Mouse (Mus musculus) 3T3-L1 (cell line): Measurements from ENCODE around the gene Tusc2.

Experiments
- DNase-seq: peaks from one replicate; pipeline ENCODE4 v3.0.0-alpha.2; 2015; ENCODE audit warnings: low read depth, low spot score

Gene Tusc2

DNA sequence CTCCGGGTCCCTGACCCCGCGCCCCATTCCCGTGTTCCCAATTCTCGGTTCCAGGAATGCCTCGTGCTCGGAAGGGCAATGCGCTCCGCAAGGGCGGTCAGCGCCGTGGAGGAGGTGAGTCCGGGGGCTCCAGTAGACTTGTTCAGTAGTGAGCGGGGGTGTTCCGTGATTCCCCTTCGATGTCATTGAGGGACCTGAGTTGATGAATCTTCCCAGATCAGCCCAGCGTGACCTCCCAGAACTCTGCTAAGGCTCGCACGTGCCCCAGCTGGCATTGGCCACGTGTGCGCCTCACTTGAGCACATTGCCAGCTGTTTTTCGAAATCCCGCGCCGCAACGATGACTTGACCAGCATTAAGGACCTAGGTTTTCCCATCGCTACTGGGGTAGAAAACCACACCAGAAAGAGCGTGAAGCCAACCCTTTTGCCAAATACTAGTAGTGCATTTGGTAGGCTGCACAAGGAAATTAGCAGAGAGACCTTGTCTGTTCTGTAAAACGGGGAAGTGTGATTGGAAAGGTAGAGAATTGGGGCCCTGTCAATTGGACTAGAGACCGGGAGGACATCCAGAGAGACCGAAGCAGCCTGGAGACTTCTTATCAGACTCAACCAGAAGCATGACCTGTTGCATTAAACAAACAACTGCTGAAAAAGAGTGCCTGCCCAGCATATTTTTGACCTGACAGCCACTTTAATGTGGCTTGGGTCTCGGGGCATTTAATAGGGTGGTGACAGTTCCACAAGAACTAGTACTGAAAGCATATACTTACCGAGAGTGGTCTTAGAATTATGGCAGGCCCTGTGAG lies 25.0 kb downstream of the Tusc2 start:
- DNase-seq = peak; percentile 73

DNA sequence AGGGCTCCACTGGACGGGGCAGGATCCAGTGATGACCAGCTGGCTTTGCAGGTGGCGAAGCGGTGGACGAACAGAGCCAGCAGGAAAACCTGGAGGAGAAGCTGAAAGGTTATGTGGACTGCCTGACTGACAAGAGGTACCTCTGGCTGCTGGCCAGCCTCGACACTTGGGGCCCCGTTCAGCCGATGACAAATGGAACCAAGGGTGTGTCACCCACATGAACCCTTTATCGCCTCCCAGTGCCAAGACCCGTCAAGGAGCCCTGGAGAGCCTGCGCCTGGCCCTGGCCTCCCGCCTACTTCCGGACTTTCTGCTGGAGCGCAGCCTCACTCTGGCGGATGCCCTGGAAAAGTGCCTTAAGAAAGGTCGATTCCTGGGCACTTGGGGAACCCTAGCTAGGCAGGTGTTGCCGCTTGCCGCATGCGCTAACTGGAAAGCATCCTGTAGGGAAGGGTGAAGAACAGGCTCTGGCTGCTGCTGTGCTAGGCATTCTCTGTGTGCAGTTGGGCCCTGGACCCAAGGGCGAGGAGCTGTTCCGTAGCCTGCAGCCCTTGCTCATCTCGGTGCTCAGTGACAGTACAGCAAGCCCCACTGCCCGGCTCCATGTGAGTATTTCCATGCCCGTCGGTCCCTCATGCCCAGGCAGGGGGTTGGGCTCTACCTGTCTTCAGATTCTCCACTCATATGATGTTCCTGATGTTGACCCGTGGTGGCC lies 27.2 kb downstream of the Tusc2 start:
- DNase-seq = no peak

DNA sequence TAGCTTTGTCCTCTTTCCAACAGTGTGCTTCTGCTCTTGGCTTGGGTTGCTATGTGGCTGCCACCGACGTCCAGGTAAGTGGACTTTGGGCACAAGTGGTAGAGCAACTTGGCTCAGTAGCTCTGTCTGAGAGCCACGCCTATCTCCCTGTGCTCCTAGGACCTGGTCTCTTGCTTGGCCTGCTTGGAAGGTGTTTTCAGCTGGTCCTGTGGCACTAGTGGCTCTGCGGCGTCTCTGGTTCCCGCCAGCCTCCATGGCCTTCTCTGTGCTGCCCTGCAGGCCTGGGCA lies 27.7 kb downstream of the Tusc2 start:
- DNase-seq = no peak

DNA sequence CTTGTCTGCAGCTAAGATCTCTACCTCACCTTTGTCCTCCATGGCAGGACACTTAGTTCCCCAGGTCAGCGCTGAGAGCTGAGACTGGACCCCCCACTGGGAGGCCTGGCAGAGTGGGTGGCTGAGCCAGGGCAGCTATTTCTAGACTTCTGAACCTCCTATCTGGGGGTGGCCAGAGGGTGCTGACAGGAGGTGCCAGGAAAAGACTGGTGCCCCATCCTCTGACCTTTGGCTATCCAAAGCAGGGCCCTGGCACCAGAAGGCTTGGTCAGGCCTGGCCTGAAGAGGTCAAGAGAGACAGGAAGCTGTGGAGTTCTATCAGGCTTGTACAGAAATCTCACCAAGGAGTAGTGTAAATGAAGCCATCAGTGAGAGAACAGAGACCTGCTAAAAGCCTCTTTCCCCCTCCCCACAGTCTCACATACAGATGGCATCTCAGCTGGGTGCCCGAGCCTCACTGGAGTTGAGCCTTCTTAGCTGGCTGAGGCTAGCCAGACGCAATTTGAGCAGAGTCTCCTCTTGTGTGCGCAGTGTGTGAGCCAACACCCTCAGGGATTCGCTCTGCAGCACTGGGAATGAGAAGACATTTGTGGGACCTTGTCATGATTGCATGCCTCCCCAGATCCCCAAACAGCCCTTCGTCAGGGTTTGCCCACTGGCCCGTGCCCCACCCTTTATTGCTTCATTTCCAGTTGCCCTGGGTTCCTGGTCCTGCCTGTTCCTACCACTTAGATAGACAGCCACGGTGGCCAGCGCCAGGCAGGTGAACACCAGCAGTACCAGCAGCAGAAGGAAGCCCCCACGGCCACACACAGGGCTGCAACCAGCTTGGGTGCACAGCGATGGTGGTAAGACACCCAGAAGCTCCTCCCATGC lies 30.3 kb downstream of the Tusc2 start:
- DNase-seq = no peak

DNA sequence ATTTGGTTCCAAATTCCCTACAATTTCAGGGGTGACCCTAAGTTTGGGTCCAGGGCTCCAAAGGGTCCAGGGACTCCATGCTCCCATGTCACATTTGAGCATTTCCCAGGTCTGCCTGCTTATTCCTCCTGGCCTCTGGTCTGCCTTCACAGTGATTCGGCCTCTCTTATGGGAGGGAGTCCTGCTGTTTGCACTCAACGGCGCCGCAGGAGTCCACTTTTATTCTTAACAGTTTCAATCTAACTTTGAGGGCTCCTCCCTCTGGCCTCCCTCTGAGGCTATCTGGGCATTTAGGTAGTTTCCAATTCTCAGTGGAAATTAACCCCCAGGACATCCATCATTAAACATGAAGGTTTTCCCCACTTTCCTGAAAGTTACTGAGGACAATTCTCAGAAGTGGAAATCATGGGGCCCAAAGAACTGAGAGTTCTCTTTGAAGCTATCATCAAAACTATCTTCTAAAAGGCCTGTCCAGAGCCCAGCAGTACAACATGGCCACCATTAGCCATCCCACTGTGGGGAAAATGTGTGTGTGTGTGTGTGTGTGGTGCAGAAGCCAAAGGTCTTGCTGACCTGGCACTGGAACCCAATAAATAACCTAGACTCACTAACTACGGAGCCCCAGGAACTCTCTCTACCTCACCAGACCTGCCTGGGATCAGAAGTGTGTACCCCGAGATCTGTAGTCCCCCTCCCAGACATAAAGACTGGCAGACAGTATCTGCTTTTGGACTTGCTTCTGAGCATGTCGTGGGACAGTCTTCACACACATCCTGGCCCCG lies 31.4 kb downstream of the Tusc2 start:
- DNase-seq = no peak

DNA sequence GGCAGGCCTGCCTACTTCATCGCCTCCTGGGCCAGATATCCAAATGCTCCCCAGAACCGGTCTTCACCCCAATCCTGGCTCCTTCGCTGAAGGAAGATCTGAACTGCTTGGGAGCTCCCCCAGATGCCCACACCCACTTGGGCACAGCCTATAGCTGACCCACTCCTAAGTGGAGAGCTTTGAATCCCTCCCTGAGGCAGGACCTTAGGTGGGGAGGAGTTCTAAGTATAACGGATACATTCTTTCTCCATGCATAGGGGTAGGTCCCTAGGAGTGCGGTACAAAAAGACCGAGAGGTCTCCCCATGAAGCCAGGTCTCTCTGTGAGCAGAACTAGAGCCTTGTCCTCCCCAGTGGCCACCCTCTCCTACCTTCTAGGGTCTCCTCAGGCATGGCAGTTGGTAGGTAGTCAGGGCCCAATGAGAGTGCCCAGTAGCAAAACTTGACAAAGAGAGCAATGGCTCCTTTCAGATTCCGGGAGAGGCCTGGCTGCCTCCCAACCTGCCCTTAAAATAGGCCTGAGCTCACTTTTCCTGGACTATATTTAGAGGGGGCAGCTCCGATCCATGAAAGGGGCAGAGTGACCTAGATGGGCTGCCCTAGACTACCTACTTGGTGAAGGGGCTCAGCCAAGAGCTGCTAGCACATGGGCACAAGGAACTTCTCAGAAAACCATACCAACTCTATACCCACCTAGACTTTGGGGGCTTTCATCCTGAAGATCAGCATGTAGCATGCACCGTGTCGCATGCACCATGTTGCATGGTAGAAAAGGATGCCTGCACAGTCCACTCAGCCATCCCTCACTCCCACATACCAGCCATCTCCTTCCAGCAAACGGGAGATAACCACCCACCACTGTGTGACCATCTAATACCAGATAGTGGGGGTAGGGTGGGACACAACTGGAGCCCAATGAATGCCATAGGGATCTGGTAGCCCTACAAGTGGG lies 33.8 kb downstream of the Tusc2 start:
- no peak for DNase-seq

DNA sequence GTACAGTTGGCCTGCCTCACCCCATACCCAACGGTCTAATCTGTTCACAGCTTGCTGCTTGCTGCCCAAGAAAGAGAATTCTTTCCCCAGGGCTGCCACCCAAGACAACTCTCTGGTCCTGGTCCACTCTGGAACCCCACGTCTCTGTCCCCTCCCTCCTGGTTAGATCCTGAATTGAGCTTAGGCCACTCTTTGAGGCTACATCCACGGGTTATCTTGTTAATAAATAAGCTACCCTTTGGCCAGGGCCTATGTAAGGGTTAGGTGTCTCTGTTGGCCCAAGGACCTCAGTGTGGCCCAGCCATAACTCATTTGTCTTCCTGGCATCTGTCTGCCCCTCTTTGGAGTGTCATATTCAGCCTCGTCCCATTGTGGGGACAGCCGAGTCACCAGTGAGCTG lies 35.3 kb downstream of the Tusc2 start:
- DNase-seq = no peak

DNA sequence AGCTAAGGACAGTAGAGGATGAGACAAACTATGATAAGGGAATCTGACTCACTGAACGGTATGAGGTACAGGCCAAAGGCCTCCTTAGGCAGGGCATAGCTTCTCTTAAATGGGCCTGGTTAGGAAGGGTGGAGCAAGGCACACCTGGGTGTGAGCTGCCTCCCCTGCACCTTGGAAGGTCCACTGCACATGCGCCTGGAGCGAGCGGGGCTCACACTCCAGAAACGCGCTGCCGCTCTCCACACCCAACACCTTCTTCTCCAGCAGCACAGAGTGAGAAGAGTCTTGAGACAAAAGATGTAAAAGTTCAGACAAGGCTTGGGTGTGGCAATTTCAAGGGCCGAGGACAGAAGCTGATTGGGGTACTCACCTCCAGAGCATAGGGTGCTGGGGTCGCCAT lies 36.4 kb downstream of the Tusc2 start:
- DNase-seq = no peak

DNA sequence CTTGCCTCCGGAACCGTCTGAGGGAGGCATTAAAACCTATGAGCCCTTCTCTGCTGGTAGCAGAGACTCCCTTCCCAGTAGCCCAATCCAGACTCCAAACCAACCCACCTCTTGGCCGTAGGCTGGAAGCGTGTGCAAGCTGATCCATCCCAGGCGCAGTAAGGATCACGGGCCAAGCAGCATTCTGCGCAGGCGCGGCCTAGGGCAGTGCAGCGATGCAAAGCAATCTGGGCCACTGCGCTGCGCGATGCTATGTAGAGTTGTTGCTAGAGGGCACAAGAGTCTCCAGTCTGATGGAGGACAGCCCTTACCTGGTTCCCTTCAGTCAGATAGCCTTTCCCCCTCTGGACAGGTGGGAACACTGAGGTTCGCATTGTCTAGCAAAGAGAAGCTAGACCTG lies 36.8 kb downstream of the Tusc2 start:
- no peak for DNase-seq

DNA sequence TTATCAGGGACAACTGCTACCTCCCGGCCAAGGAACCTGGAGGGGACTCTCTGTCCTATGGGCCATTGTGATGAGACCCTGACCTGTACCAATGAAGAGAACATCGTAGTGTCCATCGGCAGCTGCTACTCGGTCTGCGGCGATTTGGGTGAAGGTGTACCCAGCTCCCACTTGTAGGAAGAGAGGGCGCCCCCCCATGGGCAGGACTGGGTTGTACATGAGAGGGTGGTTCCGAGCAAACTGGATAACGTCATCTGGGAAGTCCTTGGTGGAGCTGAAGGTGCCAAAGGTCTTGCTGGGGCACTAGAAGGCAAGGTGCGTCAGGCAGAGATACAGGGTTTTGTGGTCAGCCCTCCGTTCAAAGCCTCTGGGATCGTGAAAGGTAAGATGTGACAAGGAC lies 37.7 kb downstream of the Tusc2 start:
- DNase-seq = no peak

DNA sequence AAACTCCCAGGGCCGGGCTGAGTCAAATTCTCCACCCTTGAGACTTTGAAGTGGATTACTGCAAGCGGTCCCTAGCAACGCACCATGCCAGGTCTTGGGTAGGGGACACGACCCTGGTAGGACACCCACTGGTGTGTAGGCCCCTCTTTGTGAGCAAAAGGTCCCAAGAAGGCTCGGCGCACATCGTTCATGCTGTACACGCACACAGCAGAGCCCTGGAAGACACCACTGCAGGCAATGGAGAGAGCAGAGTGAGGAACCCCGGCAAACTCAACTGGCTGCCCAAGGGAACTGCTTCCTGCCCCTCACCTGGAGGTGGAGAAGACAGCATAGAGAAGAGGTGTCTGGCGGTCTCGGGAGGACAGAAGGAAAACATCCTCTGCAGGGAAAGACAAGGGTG lies 38.2 kb downstream of the Tusc2 start:
- DNase-seq = no peak

DNA sequence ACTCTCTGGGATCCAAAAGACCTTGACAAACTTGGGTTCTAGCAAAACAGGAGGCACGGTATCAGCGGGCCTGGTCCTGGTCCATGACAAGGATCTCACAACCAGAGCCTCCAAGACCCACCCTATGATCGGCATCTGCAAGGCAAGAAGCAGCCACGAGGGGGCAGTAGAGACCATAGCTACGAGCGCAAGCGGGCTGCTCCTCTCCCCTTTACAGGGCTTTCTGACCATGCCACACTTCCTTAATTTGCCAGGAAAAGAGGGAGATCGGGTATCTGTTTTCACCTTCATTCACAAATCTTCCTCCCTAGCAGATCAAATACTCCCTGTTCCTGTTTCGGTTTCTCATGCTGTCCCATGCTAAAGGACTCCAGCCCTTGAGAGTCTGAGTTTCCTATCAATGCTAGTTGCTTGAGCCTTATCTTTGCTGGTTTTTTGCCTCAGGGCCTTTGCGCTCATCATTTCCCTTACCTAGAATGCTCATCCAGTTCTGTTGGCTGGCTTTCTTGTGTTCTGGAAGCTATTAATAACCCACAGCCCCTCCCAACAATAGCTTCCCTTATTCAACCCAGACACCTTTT lies 39.1 kb downstream of the Tusc2 start:
- DNase-seq = peak; percentile 93

DNA sequence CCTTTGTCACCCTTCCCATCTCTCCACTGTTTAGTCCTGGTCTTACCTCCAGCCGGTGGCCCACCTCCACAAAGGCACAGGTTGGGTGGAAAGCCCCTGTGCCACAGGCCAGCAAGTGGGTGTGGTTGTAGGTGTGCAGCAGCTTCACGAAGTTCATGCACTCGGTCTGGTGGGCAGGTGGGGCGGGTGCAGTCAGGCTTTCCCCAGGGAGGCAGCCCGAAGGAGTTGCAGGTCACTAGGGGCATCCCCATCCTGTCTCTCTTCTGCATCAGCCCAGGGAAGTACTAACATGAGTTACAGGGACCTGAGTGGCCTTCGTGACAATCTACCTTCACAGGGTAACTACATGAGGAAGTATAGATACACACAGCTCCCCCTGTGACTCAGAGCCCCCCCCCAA lies 40.2 kb downstream of the Tusc2 start:
- DNase-seq = no peak

DNA sequence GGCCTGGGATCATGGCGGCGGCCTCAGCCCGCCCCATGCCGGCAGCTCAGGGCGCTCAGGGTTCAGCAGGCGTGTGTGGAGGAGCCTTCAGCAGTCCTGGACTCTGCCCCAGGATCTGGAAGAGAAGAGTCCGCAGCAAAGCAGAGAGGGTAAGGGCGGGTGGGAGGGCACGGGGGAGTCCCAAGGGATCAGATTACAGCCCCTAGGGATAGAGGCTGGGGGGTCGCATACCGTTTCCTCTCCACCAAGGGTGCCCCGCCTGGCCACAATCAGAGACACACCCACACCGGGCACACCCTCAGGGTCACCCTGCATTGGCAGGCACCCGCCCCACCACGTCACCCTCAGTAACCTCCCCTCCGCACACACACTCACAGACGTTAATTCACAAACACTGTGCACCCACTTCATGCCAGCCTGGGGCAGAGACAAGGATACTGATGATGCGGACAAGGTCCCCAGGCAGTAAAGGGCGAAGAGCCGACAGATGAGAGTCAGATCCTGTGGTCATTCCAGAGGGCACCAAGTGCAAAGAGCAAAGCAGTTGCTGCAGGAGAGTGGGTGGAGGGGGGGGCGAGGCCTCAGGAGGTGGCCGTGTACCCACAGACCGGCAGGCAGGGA lies 42.1 kb downstream of the Tusc2 start:
- no peak for DNase-seq

DNA sequence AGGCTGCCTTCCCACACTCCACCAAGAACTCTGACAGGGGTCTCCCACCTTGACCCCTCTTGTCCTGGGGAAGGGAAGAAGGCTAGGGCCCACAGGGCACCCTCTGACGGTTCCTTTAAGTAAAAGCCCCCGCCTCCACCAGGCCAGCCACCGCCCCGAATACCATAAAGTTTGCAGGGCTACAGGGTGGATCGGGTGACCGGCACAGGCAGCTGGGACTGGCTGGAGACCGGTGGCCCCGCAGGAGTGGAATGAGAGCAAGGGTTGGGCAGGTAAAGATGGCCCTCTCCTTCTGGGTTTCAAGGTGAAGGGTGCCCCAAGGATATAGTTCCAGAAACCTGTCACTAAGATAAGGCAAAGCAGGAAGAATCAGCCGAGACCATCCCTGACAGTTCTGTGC lies 43.5 kb downstream of the Tusc2 start:
- DNase-seq = no peak

DNA sequence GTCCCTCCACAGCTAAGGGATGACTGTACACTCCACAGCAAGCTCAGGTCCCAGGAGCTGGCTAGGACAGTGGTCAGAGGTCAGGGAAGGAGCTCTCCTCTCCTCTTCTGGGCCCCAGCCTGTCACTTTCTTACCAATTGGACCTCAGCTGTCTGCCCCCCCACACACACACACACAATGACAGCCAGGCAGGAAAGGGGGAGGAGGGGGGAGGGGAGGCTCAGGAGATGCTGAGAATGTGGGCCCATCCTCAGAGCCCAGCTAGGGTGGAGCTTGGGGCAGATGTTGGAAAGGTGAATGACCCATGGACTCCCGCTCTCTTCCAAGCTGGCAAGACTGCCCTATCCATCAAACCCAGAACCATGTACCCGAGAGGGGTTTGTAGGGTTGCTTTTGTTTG lies 44.0 kb downstream of the Tusc2 start:
- no peak for DNase-seq

DNA sequence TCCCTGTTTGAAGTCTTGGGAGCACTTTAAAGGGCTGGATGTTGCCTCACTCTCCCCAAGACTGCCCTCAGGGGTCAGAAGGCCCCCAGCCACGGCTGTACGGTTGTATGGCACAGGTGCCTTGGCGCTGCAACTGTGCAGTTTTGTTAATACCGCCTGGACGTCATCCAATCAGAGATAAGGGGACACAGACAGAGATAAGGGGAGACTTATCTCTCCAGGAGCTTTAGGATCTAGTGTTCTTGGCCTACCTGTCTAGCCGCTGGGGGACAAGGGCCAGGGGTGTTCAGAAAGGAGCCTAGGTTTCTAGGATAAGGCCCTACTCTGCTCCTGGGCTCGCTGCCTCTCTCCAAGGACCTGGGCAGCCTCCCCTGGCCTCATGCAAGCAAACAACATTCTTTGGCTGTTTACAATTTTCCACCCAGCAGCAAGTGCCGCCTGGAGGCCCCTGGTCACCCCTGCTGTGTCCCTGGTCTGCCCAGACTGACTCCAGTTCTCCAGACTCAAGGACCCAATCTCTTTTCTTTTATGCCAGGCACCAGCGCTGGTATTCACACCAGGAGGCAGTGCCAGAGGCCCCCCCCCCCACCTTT lies 44.7 kb downstream of the Tusc2 start:
- DNase-seq = no peak

DNA sequence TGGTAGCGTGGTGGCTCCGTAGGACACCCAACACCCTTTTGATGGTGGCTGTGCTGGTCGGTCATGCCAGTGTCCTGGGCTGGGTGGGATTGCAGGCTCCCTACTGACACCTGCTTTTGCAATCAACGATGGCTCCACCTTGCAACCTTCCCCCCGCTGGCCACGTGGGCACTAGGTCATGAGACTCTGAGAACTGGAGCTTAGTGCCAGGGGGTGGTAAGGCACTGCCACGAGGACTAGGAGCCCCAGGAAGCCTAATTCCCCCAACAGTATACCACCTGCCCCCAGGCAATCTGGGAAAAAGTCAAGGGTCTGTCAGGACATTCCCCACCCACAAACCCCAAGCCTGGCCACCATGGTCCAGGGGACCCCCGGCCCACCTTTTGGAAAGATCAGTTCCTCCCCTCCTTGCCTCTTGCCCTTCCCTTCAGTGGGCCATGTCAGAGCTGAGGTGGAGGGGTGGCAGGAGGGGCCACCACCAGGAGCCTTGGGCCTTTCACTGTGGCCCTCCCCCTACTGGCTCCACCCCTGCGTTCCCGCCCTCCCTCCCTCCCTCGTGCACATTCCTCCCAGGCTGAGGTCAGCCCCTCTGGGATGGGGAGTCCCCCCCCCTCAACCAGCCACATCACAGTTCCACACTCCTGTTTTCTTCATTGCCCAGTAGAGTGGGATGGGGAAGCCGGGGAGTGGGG lies 45.8 kb downstream of the Tusc2 start, which contains the start of gene Sema3b:
Gene Sema3b (minus strand): TSS at position 489 of the 692 bp plus-strand sequence.
- DNase-seq = no peak

DNA sequence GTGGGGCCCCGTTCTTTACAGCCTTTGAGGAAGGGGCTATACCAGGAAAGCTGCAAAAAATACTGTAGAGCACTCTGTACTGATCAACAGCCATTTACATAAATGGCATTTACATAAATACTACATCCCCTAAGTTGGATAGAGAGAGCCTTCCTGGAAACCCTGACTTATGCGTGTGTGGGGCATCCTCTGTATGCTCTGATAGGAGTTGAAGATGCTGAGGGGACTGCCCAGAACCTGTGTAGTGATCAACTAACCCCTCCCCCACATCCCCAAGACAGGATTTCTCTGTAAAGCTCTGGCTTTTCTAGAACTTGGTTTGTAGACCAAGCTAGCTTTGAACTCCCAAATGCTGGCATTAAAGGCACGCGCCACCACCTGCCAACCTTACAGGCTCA lies 46.4 kb downstream of the Tusc2 start:
- no peak for DNase-seq
